Mouse (Mus musculus) adrenal gland, postnatal 25 days (tissue): Measurements from ENCODE around the gene Hmgcs2. TPM values are rescaled to one million over a fixed set of nuclear protein-coding genes. Genes with fewer than 3 reads are reported as not detected.

Source experiments
- DNase-seq: peaks from one replicate; pipeline ENCODE4 v3.0.0; 2021; ENCODE audit warnings: mixed read lengths
- total RNA-seq: library from RNA; stranded (reverse); gene quantifications from 2 replicates; pipeline ENCODE4 v1.2.3, GENCODE M21; 2021

Hmgcs2 gene
- total RNA-seq, 1 experiment from 2014 or later, result 6.0 TPM

DNA sequence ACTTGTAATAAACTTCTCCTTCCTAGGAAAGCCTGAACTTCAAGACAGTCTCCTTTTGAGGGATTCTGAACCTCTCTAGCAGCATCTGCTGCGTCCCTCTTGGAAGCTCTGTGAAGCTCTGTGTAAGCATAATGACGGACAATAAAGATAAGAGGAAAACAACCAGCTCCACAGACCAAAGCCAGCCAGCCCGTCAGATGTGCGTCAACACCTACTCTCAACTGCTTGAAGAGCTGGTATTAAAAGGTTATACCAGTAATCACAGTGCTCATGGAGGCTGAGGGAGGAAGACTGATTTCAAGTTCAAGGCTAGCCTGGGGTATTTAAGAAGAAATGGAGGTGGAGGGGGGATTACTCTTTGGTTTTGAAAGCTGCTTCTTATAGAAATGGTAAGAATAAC lies 553 bp upstream of the Hmgcs2 start:
- no peak for DNase-seq

DNA sequence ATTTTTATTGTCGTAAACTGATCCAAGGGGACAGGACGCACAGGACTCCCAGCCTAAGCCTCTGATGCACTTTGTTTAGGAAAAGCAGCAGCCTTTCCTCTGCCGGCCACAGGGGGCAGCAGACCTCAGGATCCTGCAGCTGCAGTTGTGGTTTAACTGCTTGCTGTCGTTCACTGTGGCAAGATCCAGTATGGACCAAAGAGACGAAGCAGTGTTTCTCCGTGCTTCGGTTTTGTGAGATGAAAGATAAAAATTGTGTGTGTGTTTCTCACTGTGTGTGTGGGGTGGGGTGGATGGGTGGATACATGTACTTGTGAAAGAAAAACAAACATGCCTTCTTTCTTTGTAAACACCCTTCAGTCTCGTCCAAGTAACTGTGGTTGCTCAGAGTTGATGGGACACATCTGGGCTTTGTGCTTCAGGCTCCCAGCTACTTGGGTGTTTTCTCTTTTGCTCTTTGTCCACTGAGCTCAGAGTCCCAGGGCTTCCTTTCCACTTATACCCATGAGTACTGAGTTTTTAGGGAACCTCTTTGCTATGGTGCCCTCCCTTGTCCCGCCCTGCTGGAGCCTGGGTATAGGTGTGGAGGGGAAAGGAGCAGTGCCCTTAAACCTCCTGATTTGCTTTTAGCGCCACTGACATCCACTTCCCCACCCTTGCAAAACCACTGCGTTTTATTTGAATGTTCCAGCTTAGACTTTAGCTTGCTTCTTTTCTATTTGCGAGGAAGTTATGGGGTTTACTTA lies 871 bp downstream of the Hmgcs2 start:
- DNase-seq, result peak; percentile 62

DNA sequence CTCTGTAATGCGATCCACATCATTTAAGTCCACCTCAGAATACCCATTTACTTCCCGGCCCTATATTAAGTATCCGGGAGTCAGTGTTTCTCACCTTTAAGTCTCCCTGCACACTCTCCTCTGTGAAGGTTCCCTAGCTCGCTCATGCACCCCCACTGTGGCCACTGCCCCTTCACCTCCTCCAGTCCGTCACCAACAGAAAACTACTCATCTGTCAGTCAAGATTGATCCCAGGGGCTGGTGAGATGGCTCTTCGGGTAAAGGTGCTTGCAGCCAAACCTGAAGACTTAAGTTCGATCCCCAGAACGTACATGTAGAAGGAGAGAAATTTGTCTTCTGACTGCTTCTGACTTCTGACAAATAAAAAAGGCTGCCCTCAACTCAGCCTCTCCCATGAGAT lies 2.2 kb downstream of the Hmgcs2 start:
- DNase-seq, result no peak

DNA sequence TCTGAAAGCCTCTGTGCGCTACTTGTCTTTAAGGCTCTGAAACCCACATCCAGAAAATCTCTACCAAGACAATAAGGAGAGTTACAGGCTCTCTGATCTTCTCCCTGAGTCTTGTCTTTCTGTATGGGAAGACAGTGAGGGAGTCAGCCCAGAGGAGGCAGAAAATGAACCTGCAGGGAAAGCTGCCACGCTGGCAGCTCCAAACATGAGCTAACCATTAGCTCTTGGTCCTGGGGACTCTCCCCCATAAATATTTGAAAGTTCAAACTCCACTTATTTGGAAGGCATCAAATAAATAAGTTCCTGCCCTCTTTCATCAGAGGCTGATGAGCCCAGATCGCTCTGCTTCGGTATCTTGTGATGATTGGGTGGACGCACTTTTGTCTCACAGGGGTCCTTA lies 3.0 kb downstream of the Hmgcs2 start:
- no peak for DNase-seq

DNA sequence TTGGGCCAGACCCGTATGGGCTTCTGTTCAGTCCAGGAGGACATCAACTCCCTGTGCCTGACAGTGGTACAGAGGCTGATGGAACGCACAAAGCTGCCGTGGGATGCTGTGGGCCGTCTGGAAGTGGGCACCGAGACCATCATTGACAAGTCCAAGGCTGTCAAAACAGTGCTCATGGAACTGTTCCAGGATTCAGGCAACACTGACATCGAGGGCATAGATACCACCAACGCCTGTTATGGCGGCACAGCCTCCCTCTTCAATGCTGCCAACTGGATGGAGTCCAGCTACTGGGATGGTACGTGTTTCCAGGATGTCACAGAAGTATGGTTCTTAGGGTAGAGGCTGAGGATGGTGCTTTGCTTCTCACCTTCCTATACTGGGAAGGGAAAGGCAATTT lies 10.8 kb downstream of the Hmgcs2 start:
- no peak for DNase-seq

DNA sequence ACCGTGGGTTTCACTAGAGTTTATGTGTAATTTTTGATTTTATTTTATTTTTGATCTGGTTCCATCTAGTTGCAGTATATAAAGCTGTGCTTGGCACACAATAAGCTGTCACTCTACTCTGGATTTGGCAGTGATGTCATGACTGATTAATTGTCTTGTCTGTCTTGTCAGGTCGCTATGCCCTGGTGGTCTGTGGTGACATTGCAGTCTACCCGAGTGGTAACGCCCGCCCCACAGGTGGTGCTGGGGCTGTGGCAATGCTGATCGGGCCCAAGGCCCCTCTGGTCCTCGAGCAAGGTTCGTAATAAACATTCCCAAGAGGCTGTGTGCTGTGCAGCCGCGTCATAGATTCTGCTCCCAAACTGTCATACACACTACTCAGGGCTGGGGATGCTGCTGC lies 15.7 kb downstream of the Hmgcs2 start:
- no peak for DNase-seq

DNA sequence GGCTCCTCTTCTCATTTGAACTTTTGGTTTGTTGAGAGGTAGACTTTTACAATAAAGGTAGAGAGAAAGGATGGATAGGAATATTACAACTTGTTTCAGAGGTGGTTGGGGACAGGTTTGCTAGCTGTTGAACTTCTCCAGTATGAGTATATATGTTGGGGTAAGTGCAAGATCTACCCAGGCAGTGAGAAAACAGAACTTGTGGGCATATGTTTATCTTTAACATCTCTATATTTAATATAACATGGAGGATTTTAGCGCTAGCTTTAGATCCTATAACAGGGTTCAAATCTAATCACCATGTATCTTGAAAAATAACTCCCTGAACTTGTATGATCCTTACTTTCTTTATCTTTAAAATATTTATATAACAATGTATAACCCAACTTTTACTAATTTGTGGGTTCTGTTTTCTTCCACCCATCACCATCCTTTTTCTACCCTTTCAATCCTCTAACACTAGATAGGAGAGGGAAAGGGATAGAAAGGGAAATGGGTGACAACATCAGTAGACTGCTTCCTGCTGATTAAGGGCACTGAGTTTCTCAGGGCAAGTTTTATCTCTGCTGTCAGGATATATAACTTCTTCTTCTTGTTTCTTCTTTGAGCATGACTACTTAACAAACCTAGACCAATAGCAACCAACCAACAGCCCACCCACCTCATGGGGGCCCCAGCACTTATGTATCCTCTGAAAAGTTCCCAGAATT lies 19.3 kb downstream of the Hmgcs2 start:
- DNase-seq, result no peak

DNA sequence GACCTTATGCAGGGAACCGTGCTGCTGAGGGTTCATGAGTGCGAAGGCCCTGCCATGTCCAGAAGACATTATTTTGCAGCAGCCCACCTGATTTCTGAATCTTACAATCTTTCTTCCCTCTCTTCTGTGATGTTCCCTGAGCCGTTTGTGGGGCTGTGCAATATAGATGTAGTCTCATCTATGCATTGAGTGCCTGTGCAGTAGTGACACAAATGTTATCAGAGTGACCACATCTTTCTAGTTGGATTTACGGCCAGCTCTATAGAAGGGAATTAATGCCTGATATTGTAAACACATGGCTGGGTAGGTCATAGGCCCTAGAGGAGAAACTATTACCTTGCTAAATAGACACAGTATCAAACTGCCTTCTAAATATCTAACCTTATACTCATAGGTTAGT lies 20.0 kb downstream of the Hmgcs2 start:
- DNase-seq, result no peak

DNA sequence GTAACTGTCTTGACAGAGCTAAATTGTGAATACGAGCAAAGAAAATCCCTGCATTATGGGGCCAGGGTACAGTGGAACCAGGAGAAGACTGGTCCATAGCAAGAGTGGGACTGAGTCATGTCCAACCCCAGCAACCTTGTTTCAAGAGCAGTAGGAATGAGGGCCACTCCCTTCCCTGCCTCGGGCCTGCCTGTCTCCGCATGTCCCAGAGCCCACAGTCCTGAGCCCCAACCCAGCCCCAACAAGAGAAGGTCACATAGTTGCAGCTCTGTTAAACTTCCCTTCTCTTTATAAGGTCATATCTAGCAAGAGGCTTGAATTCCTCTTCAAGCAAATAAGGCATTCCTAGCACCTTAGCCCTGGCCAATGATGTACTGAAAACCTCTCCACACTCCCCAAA lies 21.5 kb downstream of the Hmgcs2 start:
- no peak for DNase-seq

DNA sequence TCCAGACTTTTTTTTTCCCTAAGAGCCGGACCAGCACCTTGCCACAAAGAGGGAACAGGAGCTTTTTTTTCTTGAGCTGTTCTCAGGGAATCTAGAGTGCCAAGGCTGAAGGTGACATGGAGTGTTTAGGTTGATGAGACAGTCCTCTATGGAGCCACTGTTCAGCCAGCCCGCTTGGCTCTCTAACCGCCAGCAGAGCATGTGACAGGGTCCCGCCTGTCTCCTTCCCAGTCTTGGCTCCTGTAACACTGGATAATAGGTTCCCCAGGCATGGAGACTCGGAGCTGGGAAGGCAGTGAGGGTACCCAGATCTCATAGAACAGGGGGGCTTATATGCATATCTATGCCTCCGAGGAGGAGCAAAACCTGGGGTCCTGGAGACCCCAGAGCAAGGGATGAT lies 28.4 kb downstream of the Hmgcs2 start:
- DNase-seq, result no peak

DNA sequence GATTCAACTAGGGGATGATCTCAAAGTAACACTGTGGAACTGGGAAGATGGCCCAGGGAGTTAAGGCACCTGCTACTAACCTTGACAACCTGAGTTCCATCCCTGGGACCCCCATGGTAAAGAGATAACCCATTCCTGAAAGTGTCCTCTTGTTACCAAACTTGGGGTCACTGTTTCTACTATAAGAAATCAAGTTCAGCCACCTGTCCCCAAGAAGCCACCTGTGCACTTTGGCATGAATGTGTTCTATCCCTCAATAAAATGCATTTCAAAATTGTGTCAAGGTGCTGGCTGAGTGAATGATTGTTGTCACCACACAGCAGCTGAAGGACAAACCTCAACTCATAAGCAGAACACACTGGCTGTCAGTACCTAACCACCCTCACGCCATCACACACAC lies 30.2 kb downstream of the Hmgcs2 start:
- no peak for DNase-seq

DNA sequence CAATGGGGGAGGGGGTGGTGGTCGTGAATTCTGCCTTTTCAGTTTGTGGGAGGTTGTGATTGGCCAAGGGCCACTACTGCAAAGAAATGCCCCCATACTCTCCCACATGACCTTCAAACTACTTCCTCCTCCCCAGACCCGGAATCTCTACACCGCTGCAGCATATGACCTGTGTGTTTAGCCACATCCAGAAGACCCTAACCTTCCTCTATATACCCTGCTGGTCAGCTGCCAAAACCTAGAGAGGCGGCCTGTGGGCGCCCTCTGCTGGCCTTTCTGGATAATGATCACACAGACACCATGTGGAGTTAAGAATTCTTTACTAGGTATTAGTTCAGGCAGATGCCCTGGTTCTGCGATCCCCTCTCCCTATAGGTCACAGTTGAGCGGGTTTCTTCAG lies 32.6 kb downstream of the Hmgcs2 start:
- peak; percentile 59 for DNase-seq

DNA sequence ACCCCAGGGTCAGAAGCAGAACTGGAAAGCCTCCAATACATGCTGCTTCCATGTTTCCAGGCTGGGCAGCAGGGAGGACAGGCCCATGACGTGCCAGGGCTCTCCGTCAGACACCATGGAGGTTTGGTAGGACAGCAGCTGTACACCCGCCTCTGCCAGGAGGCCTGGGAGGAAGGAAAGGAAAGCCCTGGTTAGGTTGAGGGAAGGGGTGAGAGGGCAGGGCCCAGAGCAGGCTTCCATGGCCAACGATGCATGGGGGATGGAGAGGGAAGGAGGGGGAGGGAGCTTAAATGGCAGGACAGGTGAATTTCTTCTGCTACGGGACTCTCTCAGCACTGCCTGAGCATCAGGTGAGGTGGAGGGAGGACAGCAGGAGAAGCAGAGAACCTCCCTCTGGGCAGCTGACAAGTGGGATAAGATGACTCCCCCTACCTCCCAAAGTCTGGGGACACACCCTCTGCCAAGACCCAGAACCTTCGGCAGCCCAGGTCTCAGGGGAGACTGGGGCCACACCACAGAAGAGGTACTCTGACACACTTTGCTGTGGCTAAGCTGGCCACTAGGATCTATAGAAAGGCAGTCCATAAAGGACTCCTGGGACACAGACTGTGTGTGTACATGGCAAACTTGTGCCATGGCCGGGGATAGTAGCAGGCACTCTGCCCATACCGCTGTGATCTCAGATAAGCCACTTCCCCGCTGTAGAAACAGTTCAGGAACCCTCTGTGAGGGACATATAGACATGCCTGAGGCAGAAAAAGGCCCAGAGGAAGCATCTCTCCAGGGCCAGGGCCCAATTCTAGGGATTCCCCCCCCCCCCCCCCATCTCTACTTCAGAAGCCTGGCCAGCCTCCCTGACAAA lies 33.3 kb downstream of the Hmgcs2 start:
- DNase-seq, result no peak

DNA sequence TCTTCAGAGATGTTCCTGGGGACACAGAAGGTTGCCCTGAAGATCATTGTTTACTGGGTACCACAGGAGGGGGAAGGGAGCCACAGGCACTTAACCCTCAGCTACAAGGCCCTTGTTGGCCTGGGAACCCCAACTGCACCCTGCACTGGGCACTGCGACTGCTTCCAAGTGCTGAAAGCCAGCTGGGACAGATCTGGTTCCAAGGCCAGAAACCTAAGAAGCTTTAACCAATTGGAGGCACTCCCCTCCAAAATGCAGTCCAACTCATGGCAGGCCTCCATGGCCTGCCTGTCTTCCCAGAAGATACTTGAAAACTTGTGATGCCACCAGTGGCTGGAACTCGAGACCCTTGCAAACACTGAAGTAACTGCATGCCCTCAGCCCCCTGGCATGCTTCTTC lies 34.9 kb downstream of the Hmgcs2 start:
- DNase-seq, result no peak

DNA sequence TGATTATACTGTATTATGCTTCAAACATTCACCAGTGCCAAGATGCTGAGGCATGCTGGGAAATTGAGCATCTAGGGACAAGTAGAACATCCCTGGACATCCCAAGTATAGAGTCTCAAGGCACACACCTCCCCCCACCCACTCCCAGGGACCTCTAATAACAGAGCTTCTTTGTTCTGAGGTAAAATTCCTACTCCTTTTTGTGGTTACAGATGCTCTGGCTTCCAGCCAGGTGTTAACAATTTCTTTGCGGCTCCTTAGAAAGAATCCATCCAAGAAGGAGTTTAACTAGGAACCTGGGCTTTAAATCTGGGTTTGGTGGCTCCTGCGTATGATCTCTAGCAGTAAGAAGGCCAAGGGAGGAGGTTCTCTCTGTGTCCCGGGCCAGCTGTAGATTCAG lies 36.9 kb downstream of the Hmgcs2 start:
- no peak for DNase-seq

DNA sequence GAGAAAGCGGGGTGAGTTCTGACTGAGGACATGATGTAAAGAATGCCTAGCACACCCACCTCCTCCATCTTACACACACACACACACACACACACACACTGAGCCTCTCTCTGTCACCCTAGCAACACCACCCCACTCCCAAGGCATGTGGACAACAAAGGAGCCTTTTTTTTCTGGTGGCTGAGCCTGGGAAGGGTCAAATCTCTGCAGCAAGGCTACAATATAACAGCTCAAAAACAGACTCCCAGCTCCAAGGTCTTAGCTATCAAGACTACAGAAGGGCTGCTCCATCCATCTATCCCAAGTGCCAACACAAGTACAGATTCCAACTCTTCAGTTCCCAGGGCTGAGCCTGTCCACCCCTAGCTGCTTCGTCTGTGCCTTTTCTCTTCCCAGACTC lies 39.0 kb downstream of the Hmgcs2 start:
- DNase-seq, result no peak

DNA sequence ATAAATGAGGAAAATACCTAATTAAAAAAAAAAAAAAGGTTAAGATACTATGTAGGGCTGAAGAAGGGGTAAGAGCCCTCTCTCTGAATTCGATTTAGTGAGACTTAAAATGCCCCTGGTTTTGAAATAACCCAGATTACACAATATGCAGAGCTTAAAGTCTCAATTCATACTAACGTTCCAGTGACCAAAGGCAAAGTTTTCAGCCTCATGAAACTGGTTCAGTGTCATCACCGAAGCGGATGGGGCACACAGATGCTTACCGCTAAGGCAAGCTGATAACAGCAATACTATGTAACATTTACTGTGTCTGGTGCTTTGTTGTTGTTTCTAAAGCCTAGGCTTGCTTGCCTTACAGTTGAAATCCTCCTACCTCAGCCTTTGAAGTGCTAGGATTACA lies 42.0 kb downstream of the Hmgcs2 start:
- DNase-seq, result no peak

DNA sequence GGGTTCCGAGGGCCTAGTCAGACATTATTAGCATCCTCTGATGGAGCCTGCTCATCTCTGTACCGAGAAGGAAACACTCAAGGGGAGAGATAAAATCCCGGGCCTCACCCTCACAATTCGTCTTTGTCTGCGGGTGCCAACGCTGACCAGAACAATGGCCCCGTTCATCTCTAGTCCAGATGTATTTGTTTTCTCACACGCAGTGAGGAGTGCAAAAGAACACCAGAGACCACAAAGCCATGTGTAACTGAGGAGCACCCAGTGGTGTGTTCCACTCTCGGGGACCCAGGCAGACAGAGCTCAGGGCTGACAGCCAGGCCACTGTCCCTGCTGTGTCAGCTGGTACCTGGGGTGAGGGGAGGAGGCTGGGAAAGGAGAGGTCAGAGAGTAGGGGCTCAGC lies 44.0 kb downstream of the Hmgcs2 start:
- no peak for DNase-seq

DNA sequence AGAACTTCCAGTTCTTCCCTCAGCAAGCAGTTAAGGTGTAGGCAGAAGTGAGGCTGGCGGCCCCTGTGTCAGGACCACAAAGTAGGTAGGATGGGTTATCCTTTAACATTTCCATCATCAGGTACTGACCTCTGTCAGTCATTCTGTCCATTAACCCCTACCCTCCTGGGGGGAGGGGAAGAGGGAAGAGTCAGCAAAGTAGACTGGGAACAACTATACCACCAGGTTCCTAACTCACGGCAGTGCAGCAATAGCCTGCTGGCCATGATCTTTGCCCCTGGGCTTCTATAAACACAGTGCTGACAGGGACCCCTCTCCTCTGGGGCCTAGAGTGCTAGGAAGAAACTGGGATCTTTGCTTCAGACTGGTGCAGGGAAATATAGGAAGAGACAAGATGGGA lies 53.8 kb downstream of the Hmgcs2 start:
- no peak for DNase-seq

DNA sequence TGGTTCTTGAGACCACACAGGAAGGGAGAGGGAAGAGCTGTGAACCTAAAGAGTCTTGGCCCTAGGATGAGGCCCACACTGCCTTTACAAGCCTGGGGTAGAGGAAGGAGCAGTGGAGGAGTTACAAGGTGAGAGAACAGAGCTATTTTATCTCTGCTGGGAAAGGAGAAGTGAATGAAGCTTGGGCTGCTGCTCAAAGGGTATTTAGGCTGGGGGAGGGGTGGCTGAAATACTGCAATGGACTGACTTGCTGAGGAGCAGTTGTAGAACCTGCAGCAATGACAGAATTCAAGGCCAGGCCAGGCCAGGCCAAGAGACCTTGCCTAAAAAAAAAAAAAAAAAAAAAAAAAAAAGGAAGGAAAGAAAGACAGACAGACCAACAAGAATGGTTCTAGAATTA lies 55.1 kb downstream of the Hmgcs2 start:
- no peak for DNase-seq

DNA sequence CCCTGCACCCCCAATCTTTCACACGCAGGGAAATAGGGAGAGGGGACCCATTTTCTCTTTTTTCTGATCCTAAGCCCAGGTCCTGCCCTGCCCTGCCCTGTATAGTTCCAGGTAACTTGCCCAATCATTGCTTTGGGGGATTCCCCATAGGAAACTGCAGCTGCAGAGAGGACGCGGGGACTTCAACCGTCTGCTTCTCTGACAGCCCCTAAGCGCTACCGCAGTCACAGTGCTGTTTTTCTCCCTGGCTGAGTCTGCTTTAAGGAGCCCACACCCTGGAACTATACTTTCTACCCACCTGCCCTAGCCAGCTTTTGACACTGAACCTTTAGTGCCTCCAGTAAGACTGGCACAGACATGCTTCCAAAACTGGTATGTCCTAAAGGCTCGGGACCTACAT lies 55.7 kb downstream of the Hmgcs2 start:
- no peak for DNase-seq

DNA sequence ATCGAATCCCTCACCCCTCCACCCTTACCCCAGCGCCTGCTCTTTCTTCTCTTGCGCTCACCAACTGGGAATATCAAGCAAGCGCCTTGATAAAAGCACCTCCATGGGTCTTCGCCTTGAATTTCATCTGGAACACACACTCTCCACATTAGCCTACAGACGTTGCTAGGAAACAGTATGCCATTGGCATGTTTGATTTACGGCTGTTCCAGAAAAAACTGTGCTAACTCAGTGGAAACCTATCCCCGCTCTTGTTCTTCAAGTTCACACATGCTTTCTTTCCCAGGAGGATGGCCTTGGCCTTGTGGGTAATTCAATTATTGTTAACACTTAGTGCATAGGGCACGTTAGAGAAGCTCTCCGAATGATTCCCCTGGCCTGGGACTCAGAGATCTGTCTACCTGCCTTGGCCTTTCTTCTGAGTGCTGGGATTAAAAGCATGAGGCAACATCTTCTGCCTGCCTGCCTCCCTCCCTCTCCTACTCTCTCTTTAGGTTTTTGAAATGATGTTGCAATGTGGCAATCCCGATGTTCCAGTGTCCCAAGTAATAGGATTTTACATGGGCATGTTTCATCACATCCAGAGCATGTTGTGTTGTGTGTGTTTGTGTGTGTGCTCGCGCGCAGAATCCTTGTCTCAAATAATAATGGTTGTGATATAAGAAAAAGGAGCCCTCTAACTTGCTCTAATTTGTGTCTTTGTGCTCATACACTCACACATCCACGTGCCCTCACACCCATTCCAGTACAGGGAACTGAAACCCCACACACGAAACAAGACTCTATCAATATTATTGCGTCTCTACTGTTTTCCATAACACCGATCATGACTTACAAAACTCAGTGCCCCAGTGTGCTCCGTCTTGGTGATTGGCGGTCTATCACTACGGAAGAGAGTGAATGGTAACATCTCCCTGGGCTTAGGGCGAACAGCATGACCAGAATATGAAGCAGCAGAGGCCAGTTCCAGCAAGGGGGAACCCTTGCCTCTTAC lies 56.7 kb downstream of the Hmgcs2 start:
- DNase-seq, result no peak
